ENCODE assay signal across 30 mouse cellular contexts in the genomic region with DNA sequence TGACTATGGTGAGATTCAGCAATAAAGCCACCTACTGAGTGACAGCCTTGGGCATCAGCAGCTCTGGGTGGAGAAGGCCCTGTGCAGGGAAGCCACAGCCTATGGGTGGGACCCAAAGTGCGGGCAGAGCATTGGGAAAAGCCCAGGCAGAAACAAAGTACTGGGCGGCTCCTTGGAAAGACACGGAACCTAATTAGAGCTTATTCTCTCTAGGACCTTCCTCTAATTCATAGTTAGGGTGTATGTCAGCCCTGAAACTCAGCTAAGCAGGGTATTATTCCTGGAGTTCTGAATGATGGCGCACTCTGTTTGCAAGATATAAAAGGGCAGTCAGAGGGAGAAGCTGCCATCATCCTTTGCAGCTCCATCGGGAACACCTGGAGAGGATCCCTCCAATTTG. TPM values are rescaled to one million over a fixed set of nuclear protein-coding genes. Genes with fewer than 3 reads are reported as not detected.
DNase-seq lines count a peak whose midpoint lies in the region; ATAC-seq and TF ChIP-seq lines count a peak whose summit lies in the region.
"Had no signal": no experiment of that assay in that cellular context is flagged by ENCODE, and none has a peak within 500 bp of the region (broad histone marks: within the 10 kb centered on the region; RNA-seq: fewer than 3 reads in every experiment).

A gene (plus strand): TSS at position 301 of the 400 bp plus-strand sequence.

- no peaks in the 10 kb centered on the region for H3K9me3 ChIP-seq in liver, embryonic 11.5 days (ENCODE audit: control insufficient read depth, low read length)
- H3K9me3 ChIP-seq in ES-Bruce4 (replicated peaks; ENCODE audit: control insufficient read depth, insufficient read depth, low read length, poor library complexity, severe bottlenecking) = no peaks in the 10 kb centered on the region
- H3K9me3 ChIP-seq in embryonic facial prominence, embryonic 14.5 days (ENCODE audit: control insufficient read depth, low read length) = 0 out of 2 replicates have a peak, but pooled peaks cover 4% of the 10 kb centered on the region
- H3K9me3 ChIP-seq: heart, embryonic 15.5 days; hindbrain, embryonic 13.5 days had no signal

- H3K4me3 ChIP-seq in liver, adult 2 months (ENCODE audit: insufficient read depth, low read depth, low read length) = no peak within 1 kb of the TSS
- H3K4me3 ChIP-seq in liver, embryonic 11.5 days (ENCODE audit: low read depth, low read length) = no peak within 1 kb of the TSS
- H3K4me3 ChIP-seq in ES-Bruce4 (ENCODE audit: low read depth, low read length) = peak within 1 kb of the TSS; percentile 13; the same call in 1 of the 2 replicates
- no peak within 1 kb of the TSS for H3K4me3 ChIP-seq in embryonic facial prominence, embryonic 14.5 days (ENCODE audit: low read depth, low read length)
- H3K4me3 ChIP-seq: heart, embryonic 10.5 days; heart, embryonic 15.5 days; hindbrain, embryonic 13.5 days had no signal

- 88% methylated on average over 5 of the region's 5 CpGs for WGBS in liver, adult 2 months
- 78% methylated on average over 5 of the region's 5 CpGs for WGBS in liver, embryonic 11.5 days
- 93% methylated on average over 5 of the region's 5 CpGs for WGBS in embryonic facial prominence, embryonic 14.5 days

- H3K4me2 ChIP-seq in liver, embryonic 11.5 days = no peak within 1 kb of the TSS
- peak within 1 kb of the TSS; percentile 18; the same call in 1 of the 2 replicates for H3K4me2 ChIP-seq in embryonic facial prominence, embryonic 14.5 days (ENCODE audit: low read depth, low read length)
- H3K4me2 ChIP-seq: heart, embryonic 15.5 days; hindbrain, embryonic 13.5 days; lung, embryonic 14.5 days had no signal

- peak within 1 kb of the TSS; percentile 49 for H3K27ac ChIP-seq in liver, adult 2 months (replicated peaks; ENCODE audit: insufficient read depth, low read depth, low read length)
- no peak within 1 kb of the TSS for H3K27ac ChIP-seq in liver, embryonic 11.5 days (ENCODE audit: low read depth, low read length)
- H3K27ac ChIP-seq in ES-Bruce4 (ENCODE audit: insufficient read depth, low read length) = no peak within 1 kb of the TSS
- no peak within 1 kb of the TSS for H3K27ac ChIP-seq in embryonic facial prominence, embryonic 14.5 days (replicated peaks; ENCODE audit: low read depth, low read length)
- H3K27ac ChIP-seq: heart, embryonic 10.5 days; heart, embryonic 15.5 days; hindbrain, embryonic 13.5 days; kidney, postnatal 0 days had no signal

- H3K9ac ChIP-seq in liver, adult 2 months (ENCODE audit: low read depth, low read length) = no peak within 1 kb of the TSS
- H3K9ac ChIP-seq in liver, embryonic 11.5 days (ENCODE audit: low read depth, low read length) = no peak within 1 kb of the TSS
- H3K9ac ChIP-seq in ES-Bruce4 (ENCODE audit: low read depth, poor library complexity, severe bottlenecking) = no peak within 1 kb of the TSS
- H3K9ac ChIP-seq in embryonic facial prominence, embryonic 14.5 days (ENCODE audit: low read depth, low read length) = no peak within 1 kb of the TSS
- H3K9ac ChIP-seq: forebrain, postnatal 0 days; heart, embryonic 15.5 days; hindbrain, embryonic 13.5 days; lung, embryonic 14.5 days had no signal

- no peaks in the 10 kb centered on the region for H3K27me3 ChIP-seq in liver, adult 2 months (ENCODE audit: control insufficient read depth, insufficient read depth, low read length)
- H3K27me3 ChIP-seq in liver, embryonic 11.5 days (replicated peaks; ENCODE audit: control insufficient read depth, insufficient read depth, low read length) = no peaks in the 10 kb centered on the region
- H3K27me3 ChIP-seq in ES-Bruce4 (ENCODE audit: control insufficient read depth, insufficient read depth, low read length, poor library complexity, severe bottlenecking) = no peaks in the 10 kb centered on the region
- H3K27me3 ChIP-seq in embryonic facial prominence, embryonic 14.5 days (replicated peaks; ENCODE audit: control insufficient read depth, insufficient read depth, low read length) = no peaks in the 10 kb centered on the region
- H3K27me3 ChIP-seq: heart, embryonic 15.5 days; hindbrain, embryonic 13.5 days had no signal

- TF ChIP-seq CTCF in liver, adult 2 months (IDR thresholded peaks at IDR 0.05; ENCODE audit: low read depth, low read length) = no peak
- no peak for TF ChIP-seq CTCF in ES-Bruce4 (IDR thresholded peaks at IDR 0.05; ENCODE audit: low read depth, low read length)

- ATAC-seq in liver, embryonic 11.5 days (replicated peaks; ENCODE audit: low FRiP score) = no peak
- no peak; the same call in 1 of the 2 replicates for ATAC-seq in embryonic facial prominence, embryonic 14.5 days (ENCODE audit: low read depth)
- ATAC-seq: forebrain, postnatal 0 days; intestine, embryonic 16.5 days had no signal

- no peak for DNase-seq in liver, adult 2 months (ENCODE audit: extremely low read depth, low read depth, low spot score)
- no peak for DNase-seq in liver, embryonic 11.5 days (ENCODE audit: low spot score)
- DNase-seq in adrenal gland, postnatal 4 days (ENCODE audit: low spot score in 2 of 2) = no peak
- DNase-seq in embryonic facial prominence, embryonic 14.5 days (ENCODE audit: low spot score) = no peak
- DNase-seq in cerebellum, postnatal 36 days = no peak
- no peak for DNase-seq in frontal cortex, adult 2 months (ENCODE audit: extremely low spot score in 1 of 2, low spot score in 1 of 2)
- no peak for DNase-seq in heart, postnatal 10 days
- DNase-seq: B cell, adult 2 months; cerebellum, adult 8-10 months; cerebellum, postnatal 25 days; forebrain, postnatal 0 days; gastrocnemius, postnatal 10 days; heart, postnatal 4 days; kidney, adult 8-10 months; kidney, postnatal 4 days; left cerebral cortex, postnatal 4 days; lung, embryonic 14.5 days; lung, postnatal 14 days; midbrain, embryonic 14.5 days had no signal

- H3K36me3 ChIP-seq in liver, adult 2 months (ENCODE audit: control insufficient read depth, insufficient read depth, low read length) = no peaks in the 10 kb centered on the region
- H3K36me3 ChIP-seq in liver, embryonic 11.5 days (ENCODE audit: control insufficient read depth, insufficient read depth, low read length) = no peaks in the 10 kb centered on the region
- no peaks in the 10 kb centered on the region for H3K36me3 ChIP-seq in ES-Bruce4 (ENCODE audit: control insufficient read depth, insufficient read depth, low read length, poor library complexity, severe bottlenecking)
- no peaks in the 10 kb centered on the region for H3K36me3 ChIP-seq in embryonic facial prominence, embryonic 14.5 days (ENCODE audit: control insufficient read depth, insufficient read depth, low read length)
- H3K36me3 ChIP-seq: G1E; heart, embryonic 10.5 days; heart, embryonic 15.5 days; hindbrain, embryonic 13.5 days had no signal

- intact Hi-C loops in heart, postnatal 10 days (cut with DNase I) = no loop called here

- no peaks in the 10 kb centered on the region for H3K79me2 ChIP-seq in liver, adult 2 months (ENCODE audit: control insufficient read depth, insufficient read depth, low read length)

- no peak for TF ChIP-seq POLR2A in liver, adult 2 months (IDR thresholded peaks at IDR 0.05; ENCODE audit: extremely low read depth, insufficient read depth, low read length)
- TF ChIP-seq POLR2A in ES-Bruce4 (IDR thresholded peaks at IDR 0.05; ENCODE audit: insufficient read depth, low read length) = no peak

- peaks cover 5% of the 10 kb centered on the region for H3K4me1 ChIP-seq in liver, adult 2 months (ENCODE audit: control insufficient read depth, insufficient read depth, low read length)
- no peaks in the 10 kb centered on the region for H3K4me1 ChIP-seq in liver, embryonic 11.5 days (replicated peaks; ENCODE audit: control insufficient read depth, insufficient read depth, low read length)
- H3K4me1 ChIP-seq in ES-Bruce4 (ENCODE audit: control insufficient read depth, insufficient read depth, low read length) = peaks cover 6% of the 10 kb centered on the region
- H3K4me1 ChIP-seq in embryonic facial prominence, embryonic 14.5 days (ENCODE audit: control insufficient read depth, insufficient read depth, low read length) = no peaks in the 10 kb centered on the region
- H3K4me1 ChIP-seq: heart, embryonic 15.5 days; hindbrain, embryonic 13.5 days had no signal

- no peak for TF ChIP-seq EP300 in ES-Bruce4 (IDR thresholded peaks at IDR 0.05; ENCODE audit: insufficient read depth, low read depth, low read length)

RNA-seq across cellular contexts. Expression of the gene that starts here (rescaled TPM):
- 107 and 165 TPM in 2 replicates for total RNA-seq in liver, adult 2 months (2014; rRNA removed)
- 414 and 419 TPM in 2 replicates for polyA plus RNA-seq in liver, adult 2 months (2012; rRNA removed)
- 0.22 and 0.69 TPM in 2 replicates for polyA plus RNA-seq in liver, embryonic 11.5 days (2014; fragmentation: Nextera tagmentation; extraction: Ambion mirVana)
- 2.2 TPM in 2 replicates for polyA plus RNA-seq in ES-Bruce4 (2011; ENCODE audit: insufficient read depth, insufficient read length, low read depth, missing spikeins)
- 100 to 1,000 TPM in 1 of 2 experiments, 10 to 100 TPM in 1; 10.1 to 134 TPM for total RNA-seq in adrenal gland, postnatal 4 days (2021)
- 0.89 and 1.8 TPM in 2 replicates for polyA plus RNA-seq in embryonic facial prominence, embryonic 14.5 days (2014; fragmentation: Nextera tagmentation; extraction: Ambion mirVana)
- polyA plus RNA-seq in frontal cortex, adult 2 months (2012; rRNA removed) = 0.26 and 1.5 TPM in 2 replicates
- not detected for total RNA-seq in heart, postnatal 10 days (2021)
- total RNA-seq: forebrain, postnatal 0 days; heart, postnatal 4 days; left cerebral cortex, postnatal 4 days; monocyte, adult 5-6 weeks had no signal
- polyA plus RNA-seq: forebrain, embryonic 11.5 days; heart, embryonic 10.5 days; heart, embryonic 15.5 days; hindbrain, embryonic 13.5 days; lung, embryonic 14.5 days; midbrain, embryonic 14.5 days; neural tube, embryonic 14.5 days; small intestine, adult 2 months had no signal

Comparison
In these comparisons a context has a peak if more than half of its experiments do, and no peak if none do; other contexts are left out.
1. RNA of the gene that starts here (total RNA-seq): 10.1 to 134 TPM in adrenal gland, postnatal 4 days and 107 to 165 TPM in liver, adult 2 months; not detected in heart, postnatal 10 days; every median in the first group is over 4 times any median in the second.
2. RNA of the gene that starts here (polyA plus RNA-seq): 414 to 419 TPM in liver, adult 2 months; 2.2 TPM in ES-Bruce4, 0.89 to 1.8 TPM in embryonic facial prominence, embryonic 14.5 days, 0.22 to 0.69 TPM in liver, embryonic 11.5 days and 0.26 to 1.5 TPM in frontal cortex, adult 2 months; every median in the first group is over 100 times any median in the second.